ENCODE assay signal across 11 mouse cellular contexts in genomic region chr1:120105556-120105959, GRCm38 (mm10). TPM values are rescaled to one million over a fixed set of nuclear protein-coding genes. Genes with fewer than 3 reads are reported as not detected.
DNase-seq lines count a peak whose midpoint lies in the region; ATAC-seq and TF ChIP-seq lines count a peak whose summit lies in the region.
"Had no signal": no experiment of that assay in that cellular context is flagged by ENCODE, and none has a peak within 500 bp of the region (broad histone marks: within the 10 kb centered on the region; RNA-seq: fewer than 3 reads in every experiment).

No protein-coding gene starts in this region.

- 54% methylated on average over 5 of the region's 5 CpGs for WGBS in hindbrain, postnatal 0 days
- 87% methylated on average over 5 of the region's 5 CpGs for WGBS in hindbrain, embryonic 10.5 days
- 78% methylated on average over 5 of the region's 5 CpGs for WGBS in midbrain, postnatal 0 days

- no peaks in the 10 kb centered on the region for H3K4me1 ChIP-seq in hindbrain, postnatal 0 days (ENCODE audit: insufficient read depth, low read length)
- no peaks in the 10 kb centered on the region for H3K4me1 ChIP-seq in hindbrain, embryonic 10.5 days (replicated peaks)
- no peaks in the 10 kb centered on the region for H3K4me1 ChIP-seq in midbrain, postnatal 0 days (ENCODE audit: insufficient read depth, low read length)

- H3K36me3 ChIP-seq in hindbrain, postnatal 0 days (ENCODE audit: insufficient read depth, low read length), result no peaks in the 10 kb centered on the region
- H3K36me3 ChIP-seq in hindbrain, embryonic 10.5 days, result no peaks in the 10 kb centered on the region
- H3K36me3 ChIP-seq in midbrain, postnatal 0 days (ENCODE audit: insufficient read depth, low read length), result no peaks in the 10 kb centered on the region

- H3K27me3 ChIP-seq in hindbrain, postnatal 0 days (ENCODE audit: insufficient read depth, low read length), result no peaks in the 10 kb centered on the region
- no peaks in the 10 kb centered on the region for H3K27me3 ChIP-seq in hindbrain, embryonic 10.5 days (ENCODE audit: insufficient read depth, poor library complexity, severe bottlenecking)
- no peaks in the 10 kb centered on the region for H3K27me3 ChIP-seq in midbrain, postnatal 0 days (ENCODE audit: insufficient read depth, low read length)

- no peaks in the 10 kb centered on the region for H3K9me3 ChIP-seq in hindbrain, postnatal 0 days (ENCODE audit: low read length)
- H3K9me3 ChIP-seq in hindbrain, embryonic 10.5 days, result no peaks in the 10 kb centered on the region
- no peaks in the 10 kb centered on the region; the same call in 1 of the 2 replicates for H3K9me3 ChIP-seq in midbrain, postnatal 0 days (ENCODE audit: low read length)

- H3K9ac ChIP-seq in hindbrain, postnatal 0 days (replicated peaks; ENCODE audit: low read length), result no peak overlapping the region
- no peak overlapping the region for H3K9ac ChIP-seq in midbrain, postnatal 0 days (replicated peaks; ENCODE audit: low read length, poor library complexity, severe bottlenecking)

- intact Hi-C loops in left cerebral cortex, postnatal 4 days (cut with DNase I), result no loop called here

- TF ChIP-seq CTCF in hindbrain, postnatal 0 days (IDR thresholded peaks at IDR 0.05; ENCODE audit: low read depth), result peak; percentile 28
- TF ChIP-seq CTCF in midbrain, postnatal 0 days (IDR thresholded peaks at IDR 0.05), result no peak

- H3K27ac ChIP-seq in hindbrain, postnatal 0 days, result no peak overlapping the region
- H3K27ac ChIP-seq in hindbrain, embryonic 10.5 days, result no peak overlapping the region
- H3K27ac ChIP-seq in midbrain, postnatal 0 days (ENCODE audit: low read depth, low read length), result no peak overlapping the region

- ATAC-seq in hindbrain, postnatal 0 days, result no peak
- peak; percentile 66 for ATAC-seq in activated CD4-positive, CD25-positive, alpha-beta regulatory T cell, adult 4 months
- 0 out of 2 replicates have a peak, but pooled peaks have one; percentile 17 for ATAC-seq in monocyte, adult 5-6 weeks (replicated peaks; ENCODE audit: insufficient number of reproducible peaks, low FRiP score, low TSS enrichment, poor library complexity, severe bottlenecking)
- ATAC-seq in midbrain, postnatal 0 days (ENCODE audit: low FRiP score), result no peak
- ATAC-seq: midbrain, embryonic 16.5 days had no signal

- no peak overlapping the region for H3K4me2 ChIP-seq in hindbrain, postnatal 0 days (ENCODE audit: low read depth, low read length)
- H3K4me2 ChIP-seq in midbrain, postnatal 0 days (ENCODE audit: low read depth, low read length, poor library complexity, severe bottlenecking), result no peak overlapping the region

- no peak for DNase-seq in hindbrain, postnatal 0 days (ENCODE audit: low spot score)
- DNase-seq in hindbrain, embryonic 10.5 days (ENCODE audit: low spot score), result no peak
- DNase-seq in kidney, postnatal 25 days, result peak; percentile 72 to 76
- DNase-seq in frontal cortex, postnatal 10 days (ENCODE audit: low spot score in 2 of 2), result no peak
- DNase-seq in left cerebral cortex, postnatal 4 days, result no peak
- DNase-seq in midbrain, postnatal 0 days (ENCODE audit: low spot score), result no peak
- DNase-seq: heart, adult 11 months; right cerebral cortex, postnatal 4 days had no signal

- H3K4me3 ChIP-seq in hindbrain, postnatal 0 days (ENCODE audit: low read length), result no peak overlapping the region
- H3K4me3 ChIP-seq in hindbrain, embryonic 10.5 days, result no peak overlapping the region
- no peak overlapping the region for H3K4me3 ChIP-seq in midbrain, postnatal 0 days (ENCODE audit: low read depth, low read length)

RNA-seq across cellular contexts. Expression of gene Dbi, which starts 15.3 kb away (rescaled TPM):
- total RNA-seq in hindbrain, postnatal 0 days (2014; rRNA removed), result 529 and 602 TPM in 2 replicates
- polyA plus RNA-seq in hindbrain, postnatal 0 days (2015; fragmentation: Nextera tagmentation; extraction: Ambion mirVana), result 2,773 and 3,206 TPM in 2 replicates
- polyA plus RNA-seq in hindbrain, embryonic 10.5 days (2016; fragmentation: Nextera tagmentation; extraction: Ambion mirVana), result 764 and 766 TPM in 2 replicates
- polyA plus RNA-seq in activated CD4-positive, CD25-positive, alpha-beta regulatory T cell, adult 4 months (2017; shearing (Covaris generic)), result 100 to 1,000 TPM; 210 to 248 TPM
- 183 to 239 TPM (median 190 TPM) in 3 replicates for total RNA-seq in monocyte, adult 5-6 weeks (2017)
- total RNA-seq in left cerebral cortex, postnatal 4 days (2021), result 100 to 1,000 TPM; 335 to 344 TPM
- 515 and 540 TPM in 2 replicates for total RNA-seq in midbrain, postnatal 0 days (2014; rRNA removed)
- 1,809 and 1,897 TPM in 2 replicates for polyA plus RNA-seq in midbrain, postnatal 0 days (2015; fragmentation: Nextera tagmentation; extraction: Ambion mirVana)

RNA-seq across cellular contexts. Expression of gene 3110009E18Rik, which starts 15.4 kb away (rescaled TPM):
- total RNA-seq in hindbrain, postnatal 0 days (2014; rRNA removed), result 2.2 and 2.5 TPM in 2 replicates
- polyA plus RNA-seq in hindbrain, postnatal 0 days (2015; fragmentation: Nextera tagmentation; extraction: Ambion mirVana), result 10.7 and 15.2 TPM in 2 replicates
- 22.6 and 26.0 TPM in 2 replicates for polyA plus RNA-seq in hindbrain, embryonic 10.5 days (2016; fragmentation: Nextera tagmentation; extraction: Ambion mirVana)
- polyA plus RNA-seq in activated CD4-positive, CD25-positive, alpha-beta regulatory T cell, adult 4 months (2017; shearing (Covaris generic)), result 10 to 100 TPM; 25.9 to 27.3 TPM
- 3.0 to 10.3 TPM (median 8.4 TPM) in 3 replicates for total RNA-seq in monocyte, adult 5-6 weeks (2017)
- 10 to 100 TPM; 11.2 to 11.8 TPM for total RNA-seq in left cerebral cortex, postnatal 4 days (2021)
- total RNA-seq in midbrain, postnatal 0 days (2014; rRNA removed), result 0.77 and 1.9 TPM in 2 replicates
- 11.4 and 15.7 TPM in 2 replicates for polyA plus RNA-seq in midbrain, postnatal 0 days (2015; fragmentation: Nextera tagmentation; extraction: Ambion mirVana)

RNA-seq across cellular contexts. Expression of gene Tmem37, which starts 31.7 kb away (rescaled TPM):
- 2.9 and 3.8 TPM in 2 replicates for total RNA-seq in hindbrain, postnatal 0 days (2014; rRNA removed)
- polyA plus RNA-seq in hindbrain, postnatal 0 days (2015; fragmentation: Nextera tagmentation; extraction: Ambion mirVana), result 9.1 and 9.4 TPM in 2 replicates
- polyA plus RNA-seq in hindbrain, embryonic 10.5 days (2016; fragmentation: Nextera tagmentation; extraction: Ambion mirVana), result 10.0 and 10.4 TPM in 2 replicates
- polyA plus RNA-seq in activated CD4-positive, CD25-positive, alpha-beta regulatory T cell, adult 4 months (2017; shearing (Covaris generic)), result 1 to 10 TPM; 1.4 to 2.5 TPM
- total RNA-seq in monocyte, adult 5-6 weeks (2017), result 3.2 to 9.4 TPM (median 8.2 TPM) in 3 replicates
- 1 to 10 TPM; 1.4 to 1.8 TPM for total RNA-seq in left cerebral cortex, postnatal 4 days (2021)
- 2.7 and 4.0 TPM in 2 replicates for total RNA-seq in midbrain, postnatal 0 days (2014; rRNA removed)
- 6.9 and 7.5 TPM in 2 replicates for polyA plus RNA-seq in midbrain, postnatal 0 days (2015; fragmentation: Nextera tagmentation; extraction: Ambion mirVana)

Comparison
In these comparisons a context has a peak if more than half of its experiments do, and no peak if none do; other contexts are left out.
1. ATAC-seq: peak in activated CD4-positive, CD25-positive, alpha-beta regulatory T cell, adult 4 months (single experiment) and monocyte, adult 5-6 weeks (single experiment); none in hindbrain, postnatal 0 days (single experiment) and midbrain, postnatal 0 days (single experiment).
2. DNase-seq: peak in kidney, postnatal 25 days (2 of 2); none in hindbrain, postnatal 0 days (single experiment), hindbrain, embryonic 10.5 days (single experiment), frontal cortex, postnatal 10 days (0 of 2), left cerebral cortex, postnatal 4 days (single experiment) and midbrain, postnatal 0 days (single experiment).